Mouse (Mus musculus) natural killer cell, adult 2 months (primary cell): Measurements from ENCODE around the gene Gm3636.
A peak's percentile ranks its signal among the peaks of the same experiment; 100 is the strongest.
"Not testable (repeated sequence)": the region's sequence is repeated elsewhere in the genome, so short reads cannot be mapped to it uniquely, and the experiment has no call there.

Experiments used
- DNase-seq, 2 experiments: peaks; one replicate each; pipeline ENCODE4 v3.0.0; 2022; ENCODE audit warnings: low spot score in 2 of 2

The Gm3636 gene

DNA sequence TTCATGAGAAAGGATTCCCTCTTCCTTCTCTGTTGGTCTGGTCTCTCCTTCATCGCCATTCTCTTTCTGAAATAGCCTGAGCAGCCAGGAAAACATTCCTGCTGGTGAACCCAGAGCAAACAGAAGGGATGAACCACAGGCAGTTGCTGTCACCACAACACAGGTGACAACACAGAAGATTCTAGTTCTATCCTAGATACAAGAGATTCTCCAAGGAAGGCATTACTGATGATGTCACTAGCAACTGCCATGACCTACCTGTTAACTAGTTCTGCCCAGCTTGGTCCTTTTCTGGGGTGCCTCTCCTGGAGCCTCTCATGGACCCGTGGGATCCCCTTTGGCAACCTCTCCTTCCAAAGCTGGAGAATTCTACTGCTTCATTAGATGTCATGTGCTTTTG is at the start of gene Gm3636:
Gene Gm3636, minus strand, starts transcription at position 101 of the 400 bp plus-strand sequence.
- not testable (repeated sequence) for DNase-seq

DNA sequence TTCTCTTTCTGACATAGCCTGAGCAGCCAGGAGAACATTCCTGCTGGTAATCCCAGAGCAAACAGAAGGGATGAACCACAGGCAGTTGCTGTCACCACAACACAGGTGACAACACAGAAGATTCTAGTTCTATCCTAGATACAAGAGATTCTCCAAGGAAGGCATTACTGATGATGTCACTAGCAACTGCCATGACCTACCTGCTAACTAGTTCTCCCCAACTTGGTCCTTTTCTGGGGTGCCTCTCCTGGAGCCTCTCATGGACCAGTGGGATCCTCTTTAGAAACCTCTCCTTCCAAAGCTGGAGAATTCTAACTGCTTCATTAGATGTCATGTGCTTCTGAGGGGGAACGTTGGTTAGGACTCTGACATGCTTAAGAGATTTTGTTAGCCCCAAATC is 32.2 kb upstream of the Gm3636 start, which contains the start of gene Gm8362:
Gene Gm8362, minus strand, starts transcription at position 101 of the 400 bp plus-strand sequence.
- DNase-seq, result not testable (repeated sequence)

DNA sequence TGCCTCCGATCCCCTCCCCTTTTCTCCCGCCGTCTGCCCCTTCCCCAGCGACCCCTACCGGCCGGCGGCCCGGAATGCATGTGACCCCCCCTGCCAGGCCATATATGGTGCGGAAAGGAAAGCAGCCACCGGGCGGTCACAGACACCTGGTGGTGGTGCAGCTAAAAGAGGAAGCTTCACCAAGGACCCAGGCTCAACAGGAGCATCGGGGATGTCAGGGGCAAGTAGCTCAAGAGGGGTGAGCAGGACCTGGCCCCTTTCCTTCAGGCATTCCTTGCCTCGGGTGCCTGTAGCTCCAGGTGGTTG is 15.1 kb upstream of the Gm3636 start:
- DNase-seq, result peak in 1 of 2 experiments; percentile 4

DNA sequence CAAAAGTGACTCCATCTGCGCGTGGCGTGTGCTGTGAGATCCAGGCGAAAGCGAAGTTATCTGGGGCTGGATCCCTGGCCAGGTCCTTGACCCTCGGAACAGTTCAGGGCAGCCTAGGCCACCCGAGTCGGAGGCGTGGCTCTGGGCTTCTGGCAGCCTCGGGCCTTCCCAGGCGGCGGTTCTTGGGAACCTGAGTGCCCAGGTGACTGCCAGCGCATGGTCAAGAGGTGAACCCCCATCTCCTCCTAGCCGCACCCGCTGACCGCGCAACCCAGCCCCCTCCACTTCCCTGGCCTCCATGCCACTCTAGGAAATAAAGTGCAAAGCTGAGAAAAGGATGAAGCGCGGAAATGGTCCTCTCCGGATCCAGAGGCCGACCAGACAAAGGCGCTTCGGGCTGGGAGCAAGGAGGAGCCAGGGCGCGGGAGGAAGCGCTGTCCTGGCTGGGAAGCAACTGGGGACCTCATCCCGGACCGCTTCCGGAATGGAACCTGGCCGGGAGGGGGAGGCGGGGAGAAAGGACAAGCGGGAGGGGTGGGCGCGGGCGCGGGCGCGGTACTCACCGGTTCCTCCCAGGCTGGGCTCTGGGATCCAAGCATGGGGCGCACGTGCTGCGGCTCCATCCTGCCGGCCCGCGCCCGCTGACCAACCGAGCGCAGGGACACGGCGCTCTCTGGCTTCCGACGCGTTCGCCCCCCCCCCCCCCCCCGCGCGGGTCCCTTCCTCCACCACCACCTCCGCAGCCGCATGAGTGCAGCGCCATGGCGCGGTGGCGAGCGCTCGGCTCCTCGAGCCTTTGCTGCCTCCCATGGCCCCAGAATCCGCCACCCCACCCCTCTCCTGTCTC is 14.5 kb upstream of the Gm3636 start:
- DNase-seq, result not testable (repeated sequence)

DNA sequence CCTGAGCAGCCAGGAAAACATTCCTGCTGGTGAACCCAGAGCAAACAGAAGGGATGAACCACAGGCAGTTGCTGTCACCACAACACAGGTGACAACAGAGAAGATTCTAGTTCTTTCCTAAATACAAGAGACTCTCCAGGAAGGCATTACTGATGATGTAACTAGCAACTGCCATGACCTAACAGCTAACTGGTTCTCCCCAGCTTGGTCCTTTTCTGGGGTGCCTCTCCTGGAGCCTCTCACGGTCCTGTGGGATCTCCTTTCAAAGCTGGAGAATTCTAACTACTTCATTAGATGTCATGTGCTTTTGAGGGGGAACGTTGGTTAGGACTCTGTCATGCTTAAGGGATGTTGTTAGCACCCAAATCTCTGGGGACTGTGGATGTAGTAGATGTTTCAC is 22.0 kb downstream of the Gm3636 start, which contains the start of gene Gm8050:
Gene Gm8050, minus strand, starts transcription at position 101 of the 400 bp plus-strand sequence.
- DNase-seq, result not testable (repeated sequence)
